Mouse (Mus musculus): ENCODE data around the gene Nt5c3. TPM values are rescaled to one million over a fixed set of nuclear protein-coding genes. Genes with fewer than 3 reads are reported as not detected.

The Nt5c3 gene
- polyA plus RNA-seq (2014; fragmentation: Illumina TruSeq; extraction: RNeasy Lipid Tissue Mini Kit (QIAGEN cat#74804); ENCODE audit: low replicate concordance): 107 TPM

GRCm38 (mm10) chr6:56923726-56924707 lies at the start of gene Nt5c3, which contains the start of gene Vmn1r4:
Gene Nt5c3, minus strand, starts transcription at chr6:56923932.
Gene Vmn1r4, plus strand, starts transcription at chr6:56924015.

DNA sequence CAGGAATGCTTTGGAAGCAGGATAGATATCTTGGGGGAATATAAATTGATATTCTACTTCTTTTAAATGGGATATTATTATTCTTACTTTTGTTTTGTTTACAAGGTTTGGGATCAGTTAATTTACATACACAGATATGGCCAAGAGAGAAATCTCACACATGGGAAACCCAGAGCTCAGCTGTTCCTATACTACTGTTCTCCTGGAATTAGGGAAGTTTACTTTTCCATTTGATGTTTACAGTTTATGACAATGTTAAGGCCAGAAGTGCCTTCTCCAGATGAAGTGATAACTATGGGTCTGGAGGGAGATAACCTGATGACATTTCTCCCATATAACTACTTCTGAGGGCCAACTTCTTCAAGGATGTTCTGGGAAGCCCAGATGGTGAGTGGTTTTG lies 46.2 kb upstream of the Nt5c3 start, which contains the start of gene Vmn1r5:
Vmn1r5 (plus strand) TSS at position 301 of the 400 bp plus-strand sequence.

Other genes with a start within 250 kb of the Nt5c3 start
- 83.4 TPM for gene Lsm5, start 219.2 kb downstream of the Nt5c3 start, polyA plus RNA-seq (2014; fragmentation: Illumina TruSeq; extraction: RNeasy Lipid Tissue Mini Kit (QIAGEN cat#74804); ENCODE audit: low replicate concordance)
- 64.5 TPM for gene Avl9, start 209.0 kb downstream of the Nt5c3 start, polyA plus RNA-seq (2014; fragmentation: Illumina TruSeq; extraction: RNeasy Lipid Tissue Mini Kit (QIAGEN cat#74804); ENCODE audit: low replicate concordance)
- 39.9 TPM for gene Kbtbd2, start 126.1 kb downstream of the Nt5c3 start, polyA plus RNA-seq (2014; fragmentation: Illumina TruSeq; extraction: RNeasy Lipid Tissue Mini Kit (QIAGEN cat#74804); ENCODE audit: low replicate concordance)
- 9.9 TPM for gene Fkbp9, start 91.9 kb downstream of the Nt5c3 start, polyA plus RNA-seq (2014; fragmentation: Illumina TruSeq; extraction: RNeasy Lipid Tissue Mini Kit (QIAGEN cat#74804); ENCODE audit: low replicate concordance)
- gene Vmn1r4, start 83 bp upstream of the Nt5c3 start, polyA plus RNA-seq (2014; fragmentation: Illumina TruSeq; extraction: RNeasy Lipid Tissue Mini Kit (QIAGEN cat#74804); ENCODE audit: low replicate concordance): 0.33 TPM
- gene Vmn1r5, start 46.3 kb upstream of the Nt5c3 start, polyA plus RNA-seq (2014; fragmentation: Illumina TruSeq; extraction: RNeasy Lipid Tissue Mini Kit (QIAGEN cat#74804); ENCODE audit: low replicate concordance): not detected
- gene Vmn1r6, start 73.3 kb upstream of the Nt5c3 start, polyA plus RNA-seq (2014; fragmentation: Illumina TruSeq; extraction: RNeasy Lipid Tissue Mini Kit (QIAGEN cat#74804); ENCODE audit: low replicate concordance): not detected
- not detected for gene Vmn1r7, start 101.4 kb upstream of the Nt5c3 start, polyA plus RNA-seq (2014; fragmentation: Illumina TruSeq; extraction: RNeasy Lipid Tissue Mini Kit (QIAGEN cat#74804); ENCODE audit: low replicate concordance)
- gene Vmn1r8, start 108.4 kb upstream of the Nt5c3 start, polyA plus RNA-seq (2014; fragmentation: Illumina TruSeq; extraction: RNeasy Lipid Tissue Mini Kit (QIAGEN cat#74804); ENCODE audit: low replicate concordance): not detected
- gene Vmn1r9, start 142.9 kb upstream of the Nt5c3 start, polyA plus RNA-seq (2014; fragmentation: Illumina TruSeq; extraction: RNeasy Lipid Tissue Mini Kit (QIAGEN cat#74804); ENCODE audit: low replicate concordance): not detected
- gene Vmn1r10, start 185.5 kb upstream of the Nt5c3 start, polyA plus RNA-seq (2014; fragmentation: Illumina TruSeq; extraction: RNeasy Lipid Tissue Mini Kit (QIAGEN cat#74804); ENCODE audit: low replicate concordance): not detected
- gene Vmn1r11, start 209.5 kb upstream of the Nt5c3 start, polyA plus RNA-seq (2014; fragmentation: Illumina TruSeq; extraction: RNeasy Lipid Tissue Mini Kit (QIAGEN cat#74804); ENCODE audit: low replicate concordance): not detected
- gene Vmn1r12, start 233.0 kb upstream of the Nt5c3 start, polyA plus RNA-seq (2014; fragmentation: Illumina TruSeq; extraction: RNeasy Lipid Tissue Mini Kit (QIAGEN cat#74804); ENCODE audit: low replicate concordance): not detected